Mouse (Mus musculus): Measurements from ENCODE around the gene 4921524J17Rik. TPM values are rescaled to one million over a fixed set of nuclear protein-coding genes. Genes with fewer than 3 reads are reported as not detected.

The 4921524J17Rik gene
- total and polyA plus RNA-seq, 3 experiments: 8.1 to 22.5 (median 18.3) TPM

DNA sequence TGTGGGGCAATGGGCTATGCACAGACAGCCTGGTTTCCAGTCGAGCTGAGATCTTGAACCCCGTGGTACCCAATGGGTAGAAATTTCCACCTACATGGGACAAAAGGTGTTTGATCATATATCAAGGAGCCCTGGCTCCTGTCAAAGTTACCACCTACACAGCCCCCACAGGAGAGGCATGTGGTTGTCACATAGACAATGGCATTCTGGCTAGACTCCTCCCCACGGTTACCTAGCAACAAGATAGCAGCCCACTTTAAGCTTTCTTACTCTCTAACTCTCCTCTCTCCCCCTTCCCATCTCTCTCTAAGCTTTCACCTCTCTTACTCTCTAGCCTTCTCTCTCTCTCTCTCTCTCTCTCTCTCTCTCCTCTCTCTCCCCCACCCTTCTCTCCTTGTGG lies 27.2 kb downstream of the 4921524J17Rik start:
- Histone ChIP-seq H3K27me3 (ENCODE audit: control insufficient read depth, insufficient read depth, low read length) (no peaks in the 10 kb centered on the region), H3K4me1 (ENCODE audit: control insufficient read depth, insufficient read depth, low read length) (0 out of 2 replicates have a peak, but pooled peaks cover 2% of the 10 kb centered on the region), H3K27ac (no peak overlapping the region), H3K79me2 (replicated peaks; ENCODE audit: control insufficient read depth, insufficient read depth, low read length) (no peaks in the 10 kb centered on the region), H3K36me3 (ENCODE audit: control insufficient read depth, insufficient read depth, low read length) (no peaks in the 10 kb centered on the region; the same call in 1 of the 2 replicates), H3K4me3 (no peak overlapping the region), H3K9ac (ENCODE audit: low read depth, low read length) (no peak overlapping the region)
- DNase-seq: no peak
- intact Hi-C loops (cut with DNase I): no loop called here
- WGBS: 40% methylated on average over 3 of the region's 3 CpGs
- TF ChIP-seq CTCF (IDR thresholded peaks at IDR 0.05) (no peak), EP300 (IDR thresholded peaks at IDR 0.05; ENCODE audit: insufficient read depth, low read depth, low read length) (no peak), POLR2A (IDR thresholded peaks at IDR 0.05; ENCODE audit: insufficient read depth, low read depth, low read length) (no peak)

DNA sequence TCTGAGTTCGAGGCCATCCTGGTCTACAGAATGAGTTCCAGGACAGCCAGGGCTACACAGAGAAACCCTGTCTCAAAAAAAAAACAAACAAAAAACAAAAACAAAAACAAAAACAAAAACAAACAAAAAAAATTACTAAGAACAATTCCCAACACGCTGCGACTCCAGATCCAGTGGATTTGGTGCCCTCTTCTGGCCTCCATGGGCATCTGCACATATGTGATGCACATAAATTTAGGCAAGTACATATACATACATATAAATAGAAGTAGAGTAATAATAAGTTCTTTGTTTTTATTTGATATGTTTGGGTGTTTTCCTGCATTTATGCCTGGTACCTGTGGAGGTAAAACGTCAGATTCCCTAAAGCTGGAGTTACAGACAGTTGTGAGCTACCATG lies 34.1 kb downstream of the 4921524J17Rik start:
- TF ChIP-seq CTCF (IDR thresholded peaks at IDR 0.05) (peak; percentile 45), POLR2A (IDR thresholded peaks at IDR 0.05; ENCODE audit: insufficient read depth, low read depth, low read length) (no peak), EP300 (IDR thresholded peaks at IDR 0.05; ENCODE audit: insufficient read depth, low read depth, low read length) (no peak)
- no peak overlapping the region for H3K27ac ChIP-seq
- DNase-seq: no peak
- H3K27me3 ChIP-seq (ENCODE audit: control insufficient read depth, insufficient read depth, low read length): no peaks in the 10 kb centered on the region
- peaks cover 2% of the 10 kb centered on the region; the same call in 1 of the 2 replicates for H3K4me1 ChIP-seq (ENCODE audit: control insufficient read depth, insufficient read depth, low read length)
- no peak overlapping the region for H3K9ac ChIP-seq (ENCODE audit: low read depth, low read length)
- no peaks in the 10 kb centered on the region for H3K79me2 ChIP-seq (replicated peaks; ENCODE audit: control insufficient read depth, insufficient read depth, low read length)
- H3K4me3 ChIP-seq: no peak overlapping the region
- 90% methylated on average over 4 of the region's 4 CpGs for WGBS
- intact Hi-C loops (cut with DNase I): loop anchor here (5.0 kb wide), 3 partner anchors 36 to 86 kb away; no protein-coding TSS in a partner anchor
- no peaks in the 10 kb centered on the region for H3K36me3 ChIP-seq (ENCODE audit: control insufficient read depth, insufficient read depth, low read length)

DNA sequence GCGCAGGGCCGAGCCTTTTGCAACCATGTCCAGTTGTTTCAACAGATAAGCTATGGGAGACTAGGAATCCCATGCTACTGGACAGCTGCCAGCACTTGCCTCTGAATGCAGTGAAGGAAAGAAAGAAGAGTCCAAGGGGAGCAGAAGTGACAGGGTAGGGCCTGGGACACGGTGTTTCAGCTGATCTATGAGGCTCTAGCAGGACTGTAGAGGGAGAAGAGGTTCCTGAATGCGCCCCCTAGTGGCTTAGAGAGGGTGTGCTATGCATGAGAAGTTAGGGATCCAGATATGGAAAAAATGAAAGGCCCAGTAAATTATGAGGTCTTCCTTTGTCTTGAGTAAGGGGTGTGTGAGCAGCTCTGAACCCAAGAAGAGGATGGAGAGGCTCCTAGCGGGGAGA lies 35.1 kb downstream of the 4921524J17Rik start:
- DNase-seq: peak; percentile 44 to 48
- H3K79me2 ChIP-seq (replicated peaks; ENCODE audit: control insufficient read depth, insufficient read depth, low read length): no peaks in the 10 kb centered on the region
- no peaks in the 10 kb centered on the region for H3K27me3 ChIP-seq (ENCODE audit: control insufficient read depth, insufficient read depth, low read length)
- no peak overlapping the region for H3K27ac ChIP-seq
- TF ChIP-seq POLR2A (IDR thresholded peaks at IDR 0.05; ENCODE audit: insufficient read depth, low read depth, low read length): no peak
- peak; percentile 88 for TF ChIP-seq CTCF (IDR thresholded peaks at IDR 0.05)
- TF ChIP-seq EP300 (IDR thresholded peaks at IDR 0.05; ENCODE audit: insufficient read depth, low read depth, low read length): no peak
- H3K9ac ChIP-seq (ENCODE audit: low read depth, low read length): no peak overlapping the region
- no peak overlapping the region for H3K4me3 ChIP-seq
- WGBS: 28% methylated on average over 5 of the region's 5 CpGs
- intact Hi-C loops (cut with DNase I): loop anchor here (5.0 kb wide), 3 partner anchors 35 to 85 kb away; no protein-coding TSS in a partner anchor
- H3K36me3 ChIP-seq (ENCODE audit: control insufficient read depth, insufficient read depth, low read length): no peaks in the 10 kb centered on the region
- peaks cover 2% of the 10 kb centered on the region; the same call in 1 of the 2 replicates for H3K4me1 ChIP-seq (ENCODE audit: control insufficient read depth, insufficient read depth, low read length)

DNA sequence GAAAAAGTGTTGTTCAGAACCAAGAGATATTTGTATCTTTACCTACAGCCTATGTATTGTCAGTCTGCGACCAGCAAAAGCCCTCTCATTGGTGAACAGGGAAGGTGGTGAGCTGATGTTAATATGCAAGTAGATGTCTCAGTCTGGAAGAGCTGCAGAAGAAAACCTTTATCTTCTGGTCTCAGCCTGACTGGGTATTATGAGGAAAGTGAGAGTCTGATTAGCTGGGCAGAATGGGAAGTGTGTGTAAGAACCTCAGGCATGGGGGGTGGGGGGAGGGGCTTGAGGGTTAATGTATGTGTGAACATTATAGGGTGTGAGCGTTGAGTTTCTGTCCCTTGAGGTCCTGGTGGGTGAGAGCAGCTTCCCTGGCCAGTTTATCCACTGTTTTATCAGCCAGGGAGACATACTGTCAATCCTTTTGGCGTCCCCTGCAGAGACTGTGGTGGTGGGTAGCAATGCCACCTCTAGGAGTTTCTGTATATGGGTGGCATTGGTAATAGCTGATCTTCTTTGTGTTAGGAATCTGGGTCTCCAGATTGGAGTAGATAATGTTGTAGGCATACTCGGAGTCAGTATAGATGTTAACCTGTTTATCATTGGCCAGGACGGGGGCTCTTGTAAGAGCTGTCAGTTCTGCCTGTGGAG lies 36.1 kb downstream of the 4921524J17Rik start:
- no peak overlapping the region for H3K27ac ChIP-seq
- H3K79me2 ChIP-seq (replicated peaks; ENCODE audit: control insufficient read depth, insufficient read depth, low read length): no peaks in the 10 kb centered on the region
- DNase-seq: no peak
- no peaks in the 10 kb centered on the region for H3K27me3 ChIP-seq (ENCODE audit: control insufficient read depth, insufficient read depth, low read length)
- H3K4me1 ChIP-seq (ENCODE audit: control insufficient read depth, insufficient read depth, low read length): peaks cover 2% of the 10 kb centered on the region; the same call in 1 of the 2 replicates
- 84% methylated on average over 5 of the region's 5 CpGs for WGBS
- no peak overlapping the region for H3K4me3 ChIP-seq
- no peaks in the 10 kb centered on the region for H3K36me3 ChIP-seq (ENCODE audit: control insufficient read depth, insufficient read depth, low read length)
- TF ChIP-seq CTCF (IDR thresholded peaks at IDR 0.05) (no peak), EP300 (IDR thresholded peaks at IDR 0.05; ENCODE audit: insufficient read depth, low read depth, low read length) (no peak), POLR2A (IDR thresholded peaks at IDR 0.05; ENCODE audit: insufficient read depth, low read depth, low read length) (no peak)
- intact Hi-C loops (cut with DNase I): loop anchor here (5.0 kb wide), 3 partner anchors 34 to 84 kb away; no protein-coding TSS in a partner anchor
- H3K9ac ChIP-seq (ENCODE audit: low read depth, low read length): no peak overlapping the region

DNA sequence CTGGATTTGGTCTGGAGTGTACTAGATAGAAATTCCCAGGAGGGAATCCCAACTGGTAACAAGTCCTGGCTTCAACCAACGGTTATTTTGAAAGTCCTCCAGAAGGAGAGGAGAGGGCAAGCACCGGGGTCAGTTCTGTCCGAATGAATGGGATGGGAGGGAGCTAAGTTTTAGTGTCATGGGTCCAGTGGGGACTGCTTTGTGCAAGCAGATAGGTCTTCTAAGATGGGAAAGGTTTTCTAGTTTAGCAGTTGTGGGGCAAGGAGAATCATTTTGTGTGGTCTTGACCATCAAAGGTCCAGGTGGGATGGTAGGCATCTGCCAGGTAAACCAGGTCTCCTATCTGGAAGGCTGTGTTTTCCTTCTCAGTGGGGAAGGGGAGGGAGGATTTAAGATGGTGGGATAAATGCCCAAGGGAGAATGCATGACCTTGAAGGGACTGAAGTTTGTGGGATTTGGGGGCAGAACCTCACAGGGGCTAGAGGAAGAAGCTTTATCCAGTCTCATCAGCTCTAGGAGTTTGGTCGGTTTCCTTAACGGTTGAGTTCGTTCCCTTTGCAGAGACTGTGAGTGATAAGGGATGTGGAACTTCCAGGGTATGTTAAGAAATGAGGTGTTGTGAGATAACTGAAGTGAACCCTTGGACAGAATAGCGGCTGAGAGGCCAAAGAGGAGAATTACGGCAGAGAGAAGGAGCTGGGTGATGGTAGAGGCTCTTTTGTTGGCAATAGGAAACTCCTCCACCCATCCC lies 36.8 kb downstream of the 4921524J17Rik start:
- H3K36me3 ChIP-seq (ENCODE audit: control insufficient read depth, insufficient read depth, low read length): no peaks in the 10 kb centered on the region
- no peaks in the 10 kb centered on the region for H3K27me3 ChIP-seq (ENCODE audit: control insufficient read depth, insufficient read depth, low read length)
- no peak overlapping the region for H3K4me3 ChIP-seq
- TF ChIP-seq CTCF (IDR thresholded peaks at IDR 0.05) (no peak), POLR2A (IDR thresholded peaks at IDR 0.05; ENCODE audit: insufficient read depth, low read depth, low read length) (no peak), EP300 (IDR thresholded peaks at IDR 0.05; ENCODE audit: insufficient read depth, low read depth, low read length) (no peak)
- intact Hi-C loops (cut with DNase I): loop anchor here (5.0 kb wide), 3 partner anchors 34 to 84 kb away; no protein-coding TSS in a partner anchor
- no peak for DNase-seq
- no peak overlapping the region for H3K27ac ChIP-seq
- no peaks in the 10 kb centered on the region for H3K79me2 ChIP-seq (replicated peaks; ENCODE audit: control insufficient read depth, insufficient read depth, low read length)
- WGBS: 42% methylated on average over 8 of the region's 8 CpGs
- H3K9ac ChIP-seq (ENCODE audit: low read depth, low read length): no peak overlapping the region
- peaks cover 2% of the 10 kb centered on the region; the same call in 1 of the 2 replicates for H3K4me1 ChIP-seq (ENCODE audit: control insufficient read depth, insufficient read depth, low read length)
